Mouse (Mus musculus) kidney, adult 8-10 months (tissue): Measurements from ENCODE around the gene Slc25a12.

Source experiments
- DNase-seq, 2 experiments: peaks; one replicate each; pipeline ENCODE4 v3.0.0; 2022

Gene Slc25a12

GRCm38 (mm10) chr2:71245416-71245815 is 122.1 kb downstream of the Slc25a12 start:
- DNase-seq, result no peak

DNA sequence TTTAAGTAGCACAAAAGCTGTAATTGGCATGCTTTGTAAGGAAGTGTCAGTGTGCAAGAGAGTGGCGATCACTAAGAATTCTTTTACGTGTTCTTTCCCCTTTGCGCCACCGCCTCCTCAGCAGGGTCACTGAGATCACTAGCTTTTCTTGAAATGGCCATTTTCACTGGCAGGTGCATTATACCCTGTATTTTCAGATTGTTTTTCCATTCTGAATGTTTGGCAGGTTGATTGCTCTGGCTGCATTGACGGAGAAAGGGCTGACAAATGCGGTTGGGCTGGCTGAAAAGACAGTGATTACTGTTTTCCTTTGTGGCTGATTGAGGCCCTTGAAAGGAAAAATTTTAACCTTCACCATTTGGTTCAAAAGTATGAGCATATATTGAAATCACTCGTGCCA is 122.7 kb downstream of the Slc25a12 start:
- no peak for DNase-seq

DNA sequence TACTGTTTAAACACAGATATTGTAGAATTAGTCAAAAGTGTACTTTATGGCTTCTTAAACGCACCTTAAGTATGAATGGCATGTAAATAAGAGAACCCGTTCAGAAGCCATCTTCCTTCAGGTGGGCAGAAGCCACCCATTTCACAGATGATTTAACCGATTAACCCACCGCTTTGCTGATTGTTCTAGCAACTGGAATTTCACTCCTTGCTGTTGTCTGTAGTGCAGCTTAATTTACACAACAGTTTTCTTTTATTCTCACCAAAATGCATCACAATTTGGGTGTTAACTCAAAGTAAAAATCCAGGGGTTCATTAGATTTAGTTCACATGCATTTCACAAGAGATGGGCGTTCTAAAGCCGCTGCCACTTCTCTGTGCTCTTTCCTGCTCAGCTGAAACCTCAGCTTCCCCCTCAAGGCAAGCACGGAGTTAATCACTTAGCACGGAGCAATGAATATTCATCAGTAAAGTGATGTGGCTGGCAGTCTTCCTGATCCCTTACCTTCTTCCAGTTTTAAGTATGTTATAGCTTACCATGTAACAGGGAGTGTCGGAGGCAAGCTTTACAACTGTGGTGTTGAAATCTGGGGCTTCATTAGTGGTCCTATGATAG is 124.4 kb downstream of the Slc25a12 start:
- peak in 1 of 2 experiments; percentile 7 for DNase-seq

DNA sequence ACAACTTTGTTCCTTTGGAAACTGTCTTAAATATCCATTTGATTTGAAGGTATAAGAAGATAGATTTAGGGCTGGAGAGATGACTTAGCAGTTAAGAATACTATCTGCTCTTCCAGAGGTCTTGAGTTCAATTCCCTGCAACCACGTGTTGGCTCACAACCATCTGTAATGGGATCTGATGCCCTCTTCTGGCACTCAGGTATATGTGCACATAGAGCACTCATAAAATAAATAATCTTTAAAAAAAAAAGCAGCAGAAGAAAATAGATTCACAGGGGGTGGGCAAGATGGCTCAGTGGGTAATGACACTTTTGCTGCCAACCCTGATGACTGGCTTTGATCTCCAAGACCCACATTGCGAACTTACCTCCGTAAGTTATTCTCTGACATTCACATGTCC is 125.4 kb downstream of the Slc25a12 start:
- no peak for DNase-seq

GRCm38 (mm10) chr2:71241505-71241904 is 126.0 kb downstream of the Slc25a12 start:
- no peak for DNase-seq

DNA sequence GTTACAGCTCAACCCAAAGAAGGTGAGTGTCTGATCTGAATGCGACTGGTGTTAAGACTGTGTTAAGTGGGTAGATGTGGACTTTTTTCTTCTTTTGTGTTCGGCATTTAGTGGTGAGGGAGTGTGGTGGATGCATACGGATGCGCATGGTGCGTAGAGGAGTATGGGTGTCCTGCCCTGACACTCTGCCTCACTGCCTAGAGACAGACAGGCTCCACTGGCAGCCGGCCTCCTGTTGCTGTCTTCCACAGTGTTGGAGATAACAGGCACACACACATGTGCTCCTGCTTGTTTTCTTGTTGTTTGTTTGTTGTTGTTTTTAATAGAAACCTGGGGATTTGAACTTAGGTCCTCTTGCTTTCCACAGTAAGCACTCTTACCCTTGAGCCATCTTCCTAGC is 131.5 kb downstream of the Slc25a12 start:
- no peak for DNase-seq

GRCm38 (mm10) chr2:71235420-71235819 is 132.1 kb downstream of the Slc25a12 start:
- no peak for DNase-seq

GRCm38 (mm10) chr2:71232976-71233375 is 134.6 kb downstream of the Slc25a12 start:
- DNase-seq, result no peak

DNA sequence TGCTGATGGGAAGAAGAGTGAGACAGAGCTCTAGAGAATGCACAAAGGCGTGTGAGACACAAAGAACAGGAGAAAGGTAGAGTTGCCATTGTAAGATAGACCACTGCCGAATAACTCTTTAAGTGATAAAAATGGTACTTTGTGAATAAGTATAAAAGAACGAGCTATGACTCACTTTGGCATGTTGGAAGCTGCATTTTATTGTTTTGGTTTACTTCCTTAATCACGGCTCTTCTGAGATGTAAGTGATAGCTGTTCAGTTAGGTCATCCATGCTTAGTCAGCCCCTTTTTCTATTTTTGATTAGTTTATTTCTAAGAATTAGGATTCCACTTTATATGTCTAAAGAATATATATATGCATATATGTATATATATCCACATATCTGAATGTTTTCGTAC is 135.6 kb downstream of the Slc25a12 start:
- DNase-seq, result no peak

GRCm38 (mm10) chr2:71229603-71230002 is 137.9 kb downstream of the Slc25a12 start:
- DNase-seq, result no peak

- DNase-seq, result no peak
Measured at GRCm38 (mm10) chr2:71227398-71227797, 140.2 kb downstream of the Slc25a12 start.
